Mouse (Mus musculus) heart, postnatal 36 days (tissue): ENCODE measurements around the gene Cybb. TPM values are rescaled to one million over a fixed set of nuclear protein-coding genes. Genes with fewer than 3 reads are reported as not detected.
"Not testable (repeated sequence)": the region's sequence is repeated elsewhere in the genome, so short reads cannot be mapped to it uniquely, and the experiment has no call there.

Source experiments
- DNase-seq, 2 experiments: peaks; one replicate each; pipeline ENCODE4 v3.0.0; 2021 to 2022
- intact Hi-C: fragments of 180-260 bp; cut with DNase I; formaldehyde crosslinking; loops from one replicate; pipeline ENCODE4 v1.15.1; 2025
- total RNA-seq, 2 experiments: library from RNA; stranded (reverse); gene quantifications; 2 replicates each; pipeline ENCODE4 v1.2.3; 2021

The Cybb gene
- 10 to 100 TPM; 11.1 to 11.2 TPM for total RNA-seq

DNA sequence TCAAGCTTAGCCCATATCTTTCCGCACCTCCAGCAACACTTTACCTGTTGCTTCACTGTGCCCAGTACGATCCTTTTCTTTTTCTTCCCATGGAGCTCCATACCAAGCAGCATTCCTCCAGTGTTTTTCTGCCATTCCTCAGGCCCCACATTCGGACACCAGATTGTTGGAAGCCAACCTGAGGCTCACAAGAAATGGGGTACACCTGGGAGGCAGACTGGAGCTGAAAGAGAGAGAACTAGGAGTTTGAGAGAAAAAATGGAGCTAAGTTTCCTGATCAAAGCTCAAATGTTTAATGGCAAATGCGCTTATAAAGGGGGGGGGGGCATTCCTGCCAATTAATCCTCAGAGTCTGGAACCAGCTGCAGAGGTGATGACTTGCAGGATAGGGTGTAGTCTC is at the start of gene Cybb:
Cybb (minus strand) TSS at position 101 of the 400 bp plus-strand sequence.
- intact Hi-C loops, result no loop called here
- no peak for DNase-seq

- intact Hi-C loops, result no loop called here
- DNase-seq, result no peak
Observed at GRCm38 (mm10) chrX:9536881-9537280, 49.3 kb upstream of the Cybb start.

- intact Hi-C loops, result loop anchor here (5.0 kb wide), 1 partner anchor 393 kb away; no protein-coding TSS in a partner anchor
Observed at GRCm38 (mm10) chrX:9519969-9520368, 32.4 kb upstream of the Cybb start.

DNA sequence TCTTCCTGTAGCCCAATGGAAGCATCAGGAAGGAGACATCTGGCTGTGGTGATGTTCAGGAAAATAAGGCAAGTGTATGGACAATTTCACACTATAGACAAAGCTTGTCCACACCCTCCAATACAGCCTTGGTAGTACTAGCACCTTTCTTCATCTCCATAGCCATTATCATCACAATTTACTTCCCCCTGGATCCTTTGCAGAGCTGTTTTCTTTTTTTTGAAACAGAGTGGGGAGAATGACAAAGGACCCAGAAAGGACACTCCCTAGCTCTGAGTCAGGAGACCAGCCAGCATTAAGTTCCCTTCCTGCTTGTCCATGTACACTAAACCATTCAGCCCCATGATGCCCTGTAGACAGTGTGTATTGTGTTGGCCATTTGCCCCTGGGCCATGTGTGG is 30.0 kb upstream of the Cybb start:
- intact Hi-C loops, DNase-seq: not testable (repeated sequence)

More at GRCm38 (mm10) chrX:9519969-9520368, 32.4 kb upstream of the Cybb start:
- DNase-seq, result peak; percentile 3 to 52

- DNase-seq, intact Hi-C loops: not testable (repeated sequence)
Observed at GRCm38 (mm10) chrX:9475036-9475435, 12.5 kb downstream of the Cybb start.

DNA sequence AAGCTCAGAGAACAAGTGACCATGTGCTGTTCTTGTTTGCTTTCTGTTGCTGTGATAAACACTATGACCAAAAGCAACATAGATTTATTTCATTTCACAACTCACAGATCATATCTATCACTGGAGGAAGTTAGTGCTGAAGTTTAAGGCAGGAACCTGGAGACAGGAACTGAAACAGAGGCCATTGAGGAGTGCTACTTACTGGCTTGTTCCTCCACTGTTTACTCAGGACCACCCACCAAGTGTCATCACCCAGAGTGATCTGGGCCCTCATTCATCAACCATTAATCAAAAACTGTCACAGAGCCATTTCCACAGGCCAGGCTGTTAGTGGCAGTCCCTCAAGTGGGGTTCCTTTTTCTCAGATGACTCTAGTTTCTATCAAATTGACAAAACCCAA is 13.1 kb downstream of the Cybb start:
- no peak for DNase-seq
- intact Hi-C loops, result no loop called here

DNA sequence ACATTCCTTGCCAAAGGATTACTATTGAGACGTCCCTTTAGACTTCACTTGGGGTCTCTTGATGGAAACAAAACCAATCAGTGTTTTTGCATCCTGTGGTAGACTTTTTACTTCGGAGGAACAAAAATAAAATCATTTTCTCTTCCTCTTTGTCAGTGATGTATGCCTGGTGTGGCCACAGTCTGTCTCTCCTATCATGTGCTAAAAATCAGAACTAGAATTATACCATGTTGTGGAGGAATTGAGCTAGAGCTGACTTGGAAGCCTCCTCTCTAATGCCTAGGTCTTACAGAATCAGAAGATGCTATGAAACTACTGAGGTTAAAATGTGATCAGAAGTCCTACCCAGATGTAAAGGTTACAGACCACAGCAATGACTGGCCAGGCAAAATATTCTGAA is 13.8 kb downstream of the Cybb start:
- intact Hi-C loops, result no loop called here
- no peak for DNase-seq

DNA sequence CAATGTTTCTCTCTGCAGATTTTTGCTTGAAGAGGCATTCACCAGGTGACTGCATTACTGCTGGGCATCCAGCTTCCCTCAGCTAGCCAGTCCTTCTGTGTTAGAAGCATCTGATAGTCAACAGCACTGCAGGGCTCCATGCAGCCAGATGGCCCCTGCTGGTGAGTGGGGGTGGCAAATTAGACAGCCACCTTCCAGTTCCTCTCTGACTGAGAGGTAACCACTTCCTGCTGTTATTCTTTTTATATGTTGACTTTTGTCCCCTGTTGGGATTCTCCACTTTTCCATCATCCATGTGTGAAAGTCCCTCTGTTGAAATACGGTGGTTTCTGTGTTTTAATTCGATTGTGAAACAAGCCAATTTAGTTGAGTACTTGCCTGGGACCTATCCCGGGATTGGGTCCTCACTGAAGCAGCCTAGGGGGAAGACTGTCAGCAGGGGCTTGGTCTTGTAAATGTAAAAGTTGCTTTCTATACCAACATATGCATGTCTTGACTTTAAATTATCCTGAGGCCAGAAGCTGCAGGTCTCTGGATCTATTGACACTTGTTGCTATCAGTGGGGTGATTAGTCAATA is 16.7 kb downstream of the Cybb start:
- intact Hi-C loops, result no loop called here
- no peak for DNase-seq

DNA sequence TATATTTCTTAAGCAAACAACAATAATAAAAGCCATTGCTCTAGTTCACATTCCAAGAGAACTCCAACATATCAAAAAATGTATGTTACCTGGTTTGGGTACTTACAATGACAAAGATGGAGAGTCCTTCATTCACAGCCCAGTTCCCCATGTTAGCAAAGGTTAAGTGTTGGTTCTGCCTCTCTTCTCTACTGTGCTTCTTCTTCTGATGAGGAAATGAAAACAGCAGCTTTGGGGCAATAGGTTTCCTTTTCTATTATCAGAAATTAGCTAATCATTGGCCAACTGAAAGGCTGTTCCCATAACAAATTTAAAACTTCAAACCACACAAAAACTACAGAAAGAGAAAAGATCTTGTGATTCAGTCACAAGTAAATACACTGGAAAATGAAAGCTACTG is 18.5 kb downstream of the Cybb start:
- DNase-seq, result no peak
- intact Hi-C loops, result no loop called here

DNA sequence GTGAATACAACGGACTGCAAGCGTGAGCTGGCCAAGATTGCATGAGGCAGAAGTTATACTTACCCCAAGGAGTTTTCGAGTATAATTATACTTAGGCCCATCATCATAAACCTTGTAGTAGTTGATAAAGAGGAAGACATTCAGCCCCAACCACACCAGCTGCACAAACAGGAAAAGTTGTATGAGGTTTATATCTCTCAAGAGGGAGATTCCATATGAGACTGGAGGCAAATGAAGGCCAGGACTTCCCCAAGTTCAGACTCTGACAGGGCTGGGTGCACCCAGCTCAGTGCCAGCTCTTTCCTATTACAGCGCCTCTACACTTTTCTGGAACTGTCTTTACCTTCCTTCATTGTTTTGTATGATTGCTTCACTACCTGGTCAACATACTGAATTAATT is 20.6 kb downstream of the Cybb start:
- intact Hi-C loops, result no loop called here
- DNase-seq, result no peak

GRCm38 (mm10) chrX:9465890-9466289 is 21.7 kb downstream of the Cybb start:
- DNase-seq, result no peak
- intact Hi-C loops, result no loop called here

DNA sequence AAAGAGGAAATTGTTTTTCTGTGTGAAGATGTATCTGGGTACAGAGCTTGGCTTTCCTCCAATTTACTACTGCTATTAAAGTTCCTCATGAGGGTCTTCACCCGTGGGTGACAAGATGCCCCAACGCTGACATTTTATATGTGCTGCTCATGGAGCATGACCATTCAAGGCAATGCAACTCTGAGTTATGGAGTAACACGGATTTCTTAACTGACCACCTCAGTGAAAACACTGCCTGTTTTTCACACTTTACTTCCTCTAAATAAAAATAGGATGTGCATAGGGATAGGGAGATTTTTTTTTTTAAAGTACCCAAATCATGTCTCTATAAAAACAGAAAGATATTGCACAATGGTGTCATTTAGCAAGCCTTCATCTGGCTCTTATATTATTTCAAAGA is 24.9 kb downstream of the Cybb start:
- no peak for DNase-seq
- intact Hi-C loops, result no loop called here

GRCm38 (mm10) chrX:9461399-9461798 is 26.2 kb downstream of the Cybb start:
- no peak for DNase-seq
- intact Hi-C loops, result no loop called here

DNA sequence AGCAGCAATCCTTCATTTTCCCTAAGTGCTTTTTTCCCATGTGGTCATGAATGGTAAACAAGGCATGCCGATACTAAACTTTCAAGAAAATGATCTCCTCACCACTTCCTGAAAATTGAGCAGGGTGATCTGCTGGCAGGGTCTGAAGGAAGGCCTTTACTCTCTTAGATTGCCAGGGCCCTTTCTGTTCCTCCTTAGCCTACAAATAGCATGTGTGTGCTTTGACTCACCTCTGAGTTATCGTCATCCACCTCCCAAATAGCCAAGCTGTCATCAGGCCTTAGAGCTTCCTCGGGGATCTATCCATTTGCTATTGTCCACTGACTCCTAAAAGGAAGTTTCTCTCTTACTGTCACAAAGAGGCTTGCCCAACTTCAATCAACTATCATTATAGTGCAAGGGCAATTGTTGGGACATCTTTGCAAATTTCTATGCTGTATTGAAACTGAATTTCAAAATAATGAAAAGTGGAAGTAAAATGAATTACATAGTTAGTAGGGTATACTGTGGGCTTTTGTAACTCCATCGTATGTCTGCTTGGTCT is 27.1 kb downstream of the Cybb start:
- intact Hi-C loops, result no loop called here
- no peak for DNase-seq

GRCm38 (mm10) chrX:9452375-9452774 is 35.2 kb downstream of the Cybb start:
- DNase-seq, result no peak
- intact Hi-C loops, result no loop called here

GRCm38 (mm10) chrX:9447284-9447683 is 40.3 kb downstream of the Cybb start:
- intact Hi-C loops, result no loop called here
- DNase-seq, result no peak

GRCm38 (mm10) chrX:9441102-9441501 is 46.5 kb downstream of the Cybb start:
- intact Hi-C loops, result no loop called here
- DNase-seq, result no peak

GRCm38 (mm10) chrX:9440556-9440955 is 47.0 kb downstream of the Cybb start:
- intact Hi-C loops, result no loop called here
- no peak for DNase-seq

DNA sequence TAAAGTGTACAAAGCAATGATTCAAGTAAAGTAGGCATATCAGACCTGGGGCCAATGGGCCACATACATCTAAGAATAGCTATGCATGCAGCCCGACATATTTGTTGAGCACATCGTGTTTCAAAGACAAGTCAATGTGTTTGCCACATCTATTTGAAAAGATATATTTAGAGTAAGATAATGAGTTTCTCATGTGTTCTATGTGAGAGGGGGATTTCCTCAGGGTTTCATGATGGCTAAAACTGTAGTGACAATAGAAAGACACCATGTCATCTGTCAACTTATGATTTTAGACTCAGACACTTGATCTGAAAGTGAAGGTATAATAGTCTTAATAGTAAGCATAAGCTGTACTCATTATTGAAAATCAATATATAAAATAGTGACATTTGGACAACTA is 48.3 kb downstream of the Cybb start:
- intact Hi-C loops, result no loop called here

GRCm38 (mm10) chrX:9413889-9414288 is 73.7 kb downstream of the Cybb start:
- intact Hi-C loops, result no loop called here
- DNase-seq, result no peak

More for the DNA sequence above, 48.3 kb downstream of the Cybb start:
- DNase-seq, result no peak
